Mouse (Mus musculus): ENCODE results near the gene Isg15.

Isg15 gene

DNA sequence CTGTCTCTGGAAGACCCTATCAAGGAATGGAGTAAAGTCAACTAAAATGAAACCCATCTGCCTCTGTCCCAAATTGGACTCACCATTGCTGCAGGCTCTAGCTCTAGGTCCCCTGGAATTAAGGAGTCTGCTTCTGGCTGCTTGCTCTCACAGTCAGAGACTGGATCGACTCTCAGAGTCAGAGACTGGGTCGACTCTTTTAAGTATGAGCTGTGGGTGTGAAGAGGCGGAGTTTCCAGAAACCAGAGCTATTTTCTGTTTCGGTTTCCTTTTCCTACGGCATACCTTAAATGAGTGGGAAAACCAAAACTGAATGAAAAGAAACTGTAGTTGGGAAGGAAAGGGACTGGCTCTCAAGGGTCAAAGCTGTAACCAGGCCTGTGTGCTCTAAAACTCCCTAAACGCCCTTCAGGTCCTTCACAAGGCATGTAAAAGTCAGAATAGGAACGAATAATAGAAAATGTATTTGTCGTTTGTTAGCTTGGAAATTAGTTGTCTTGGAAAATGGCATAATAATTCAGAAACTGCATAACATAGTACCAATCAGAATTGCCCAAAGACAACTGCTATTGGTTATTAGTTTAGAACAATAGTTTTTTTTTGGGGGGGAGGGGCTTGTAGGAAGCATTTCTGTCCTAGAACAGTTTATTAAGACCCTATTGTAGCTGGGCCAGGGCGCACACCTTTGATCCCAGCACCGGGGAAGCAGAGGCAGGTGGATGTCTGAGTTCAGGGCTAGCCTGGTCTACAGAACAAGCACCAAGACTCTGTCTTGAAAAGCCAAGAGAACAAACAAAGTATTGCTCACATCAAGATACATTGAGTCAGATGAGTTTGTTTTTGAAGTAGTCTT is at the start of gene Isg15:
Gene Isg15 (minus strand): TSS at position 196 of the 853 bp plus-strand sequence.
- no peak for DNase-seq (ENCODE audit: low spot score in 2 of 2)

DNA sequence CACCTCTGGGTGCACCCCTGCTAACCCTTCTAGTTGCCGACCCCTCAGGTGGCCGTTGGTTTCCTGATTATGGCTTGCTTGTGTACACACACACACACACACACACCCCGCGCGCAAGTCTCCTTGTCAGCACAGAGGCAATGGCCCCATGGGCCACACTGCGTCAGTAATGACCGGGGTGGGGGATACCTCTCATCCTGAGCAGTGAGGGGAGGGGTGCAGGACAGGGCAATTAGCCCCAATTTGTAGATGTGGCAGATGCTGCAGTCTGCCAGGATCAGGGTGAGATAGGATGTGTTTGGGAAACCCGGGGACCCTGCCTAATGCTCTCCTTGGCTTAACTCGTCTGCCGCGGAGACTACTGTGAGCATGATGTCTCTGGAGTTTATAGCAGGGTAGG is 48.9 kb upstream of the Isg15 start:
- no peak for DNase-seq (ENCODE audit: low spot score in 2 of 2)

- DNase-seq (ENCODE audit: low spot score in 2 of 2), result no peak
Observed at GRCm38 (mm10) chr4:156236651-156237447, 36.2 kb upstream of the Isg15 start.

DNA sequence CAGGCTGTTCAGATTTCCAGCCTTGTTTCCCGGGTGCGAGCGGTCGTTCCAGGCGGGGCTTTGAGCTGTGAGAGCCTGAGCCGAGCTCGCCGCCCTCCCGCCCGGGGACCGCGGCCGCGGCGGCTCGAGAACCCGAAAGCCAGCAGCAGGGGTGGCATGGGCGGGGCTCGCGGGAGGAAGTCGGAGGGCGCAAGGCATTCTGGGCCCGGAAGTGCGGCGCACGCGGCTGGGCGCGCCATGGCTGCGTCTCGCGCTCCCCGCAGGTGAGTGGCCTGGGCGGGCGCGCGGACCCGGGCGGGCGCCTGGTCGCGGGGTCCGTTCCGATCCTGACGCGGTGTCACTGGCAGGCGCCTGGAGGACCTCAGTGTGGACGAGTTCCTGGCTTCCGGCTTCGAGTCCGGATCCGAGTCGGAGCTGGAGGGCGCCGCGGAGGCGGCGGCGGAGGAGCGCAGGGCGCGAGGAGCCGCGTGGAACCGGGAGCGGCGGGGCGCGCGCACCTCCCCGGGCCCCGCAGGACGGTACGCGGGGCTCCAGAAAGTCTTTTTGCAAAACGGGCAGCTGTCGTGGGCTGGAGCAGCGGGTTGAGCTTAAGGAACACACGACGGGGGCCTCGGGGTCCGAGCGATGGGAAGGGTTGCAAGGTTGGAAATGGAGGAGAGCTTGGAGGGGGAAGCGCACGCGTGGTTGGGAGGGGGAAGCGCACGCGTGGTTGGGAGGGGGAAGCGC is 35.4 kb upstream of the Isg15 start, which contains the start of gene Noc2l:
Gene Noc2l (plus strand): TSS at position 203 of the 726 bp plus-strand sequence.
- peak; percentile 67 to 82 for DNase-seq (ENCODE audit: low spot score in 2 of 2)

DNA sequence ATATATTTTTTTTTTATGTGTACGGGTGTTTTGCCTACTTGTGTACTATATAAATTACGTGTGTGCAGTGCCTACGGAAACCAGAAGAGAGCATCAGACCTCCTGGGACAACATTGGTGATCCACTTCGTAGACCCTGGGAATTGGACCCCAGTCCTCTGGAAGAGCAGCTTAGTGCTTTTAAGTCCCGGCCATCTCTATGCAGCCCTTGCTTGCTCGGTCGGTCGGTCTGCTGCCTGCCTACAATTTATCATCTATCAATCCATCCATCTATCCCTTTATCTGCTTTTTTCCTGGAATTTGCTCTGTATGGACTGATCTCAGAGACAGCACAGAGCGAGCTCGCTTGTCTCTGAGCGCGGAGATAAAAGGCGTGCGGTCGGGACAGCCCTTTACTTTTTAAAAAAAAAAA is 34.7 kb upstream of the Isg15 start:
- DNase-seq (ENCODE audit: low spot score in 2 of 2), result no peak

GRCm38 (mm10) chr4:156234701-156235213 is 34.1 kb upstream of the Isg15 start, which contains the start of gene Plekhn1:
Gene Plekhn1, minus strand, starts transcription at chr4:156234857.
- DNase-seq (ENCODE audit: low spot score in 2 of 2), result peak; percentile 48 to 49

GRCm38 (mm10) chr4:156234021-156234501 is 33.4 kb upstream of the Isg15 start:
- DNase-seq (ENCODE audit: low spot score in 2 of 2), result no peak

DNA sequence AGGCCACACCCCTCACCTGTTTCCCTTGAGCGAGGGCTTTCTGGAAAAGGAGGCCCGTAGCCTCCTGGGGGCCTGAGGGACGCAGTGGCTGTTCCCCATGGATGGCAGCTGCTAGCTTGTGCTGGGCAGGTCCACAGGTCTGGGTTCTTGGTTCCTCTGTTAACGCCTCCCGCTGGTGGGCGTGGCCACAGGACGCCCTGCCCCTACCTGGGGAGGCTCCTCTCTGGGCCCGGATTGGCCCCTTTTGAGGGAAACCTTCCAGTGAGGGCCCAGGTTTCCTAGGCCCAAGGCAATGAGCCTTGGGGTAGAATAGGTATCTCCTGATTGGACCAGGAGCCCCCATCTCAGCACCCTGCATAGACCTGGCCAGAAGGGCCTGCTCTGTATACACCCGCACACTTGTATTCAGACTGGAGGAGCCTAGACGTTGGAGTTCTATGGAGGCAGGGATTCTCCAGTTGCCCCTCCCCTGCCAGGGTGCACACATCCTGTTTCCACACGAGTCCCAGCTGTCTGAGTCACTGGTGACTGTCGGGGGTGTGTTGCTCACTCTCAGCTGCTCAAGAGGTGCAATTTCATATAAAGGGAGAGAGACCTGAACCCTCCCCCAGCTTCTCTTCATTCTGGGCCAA is 27.9 kb upstream of the Isg15 start:
- DNase-seq (ENCODE audit: low spot score in 2 of 2), result no peak

DNA sequence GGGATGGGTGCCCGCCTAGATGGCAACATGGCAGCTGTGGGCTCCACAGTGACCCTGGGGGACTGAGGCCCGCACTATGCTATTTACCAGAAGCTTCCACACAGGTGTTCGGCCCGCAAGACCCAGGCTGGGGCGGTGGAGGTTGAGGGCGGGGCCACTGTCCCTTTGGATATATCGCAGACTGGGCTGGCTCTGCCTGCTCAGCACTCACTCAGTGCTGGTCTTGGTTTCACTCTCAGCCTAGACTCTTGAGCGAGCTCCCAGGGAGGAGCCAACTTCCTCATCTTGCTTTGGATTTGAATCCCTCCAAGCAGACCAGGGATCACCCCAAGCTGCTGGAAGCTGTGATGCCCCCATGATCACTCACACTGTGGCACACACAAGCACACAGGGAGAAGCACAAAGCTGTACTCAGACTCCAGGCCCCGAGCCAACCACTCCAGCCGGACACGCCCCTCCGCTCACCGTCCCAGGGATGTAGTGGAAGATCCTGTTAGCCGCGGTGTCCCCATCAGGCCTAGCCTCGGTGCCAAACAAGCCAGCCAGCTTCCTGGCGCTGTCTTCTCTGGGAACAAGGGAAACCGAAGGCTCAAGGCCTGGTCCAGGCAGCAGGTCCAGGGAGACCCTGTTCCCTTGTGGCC is 27.3 kb upstream of the Isg15 start:
- DNase-seq (ENCODE audit: low spot score in 2 of 2), result no peak

- no peak for DNase-seq (ENCODE audit: low spot score in 2 of 2)
Observed at GRCm38 (mm10) chr4:156224276-156224675, 23.7 kb upstream of the Isg15 start.

GRCm38 (mm10) chr4:156219936-156220335 is 19.3 kb upstream of the Isg15 start:
- no peak for DNase-seq (ENCODE audit: low spot score in 2 of 2)

GRCm38 (mm10) chr4:156217838-156218237 is 17.2 kb upstream of the Isg15 start:
- no peak for DNase-seq (ENCODE audit: low spot score in 2 of 2)

GRCm38 (mm10) chr4:156217022-156217669 is 16.5 kb upstream of the Isg15 start:
- DNase-seq (ENCODE audit: low spot score in 2 of 2), result no peak

- no peak for DNase-seq (ENCODE audit: low spot score in 2 of 2)
Observed at GRCm38 (mm10) chr4:156216196-156216595, 15.6 kb upstream of the Isg15 start.

- DNase-seq (ENCODE audit: low spot score in 2 of 2), result no peak
Observed at GRCm38 (mm10) chr4:156215649-156216048, 15.0 kb upstream of the Isg15 start, which contains the start of gene Perm1. Gene Perm1, plus strand, starts transcription at chr4:156215868.

DNA sequence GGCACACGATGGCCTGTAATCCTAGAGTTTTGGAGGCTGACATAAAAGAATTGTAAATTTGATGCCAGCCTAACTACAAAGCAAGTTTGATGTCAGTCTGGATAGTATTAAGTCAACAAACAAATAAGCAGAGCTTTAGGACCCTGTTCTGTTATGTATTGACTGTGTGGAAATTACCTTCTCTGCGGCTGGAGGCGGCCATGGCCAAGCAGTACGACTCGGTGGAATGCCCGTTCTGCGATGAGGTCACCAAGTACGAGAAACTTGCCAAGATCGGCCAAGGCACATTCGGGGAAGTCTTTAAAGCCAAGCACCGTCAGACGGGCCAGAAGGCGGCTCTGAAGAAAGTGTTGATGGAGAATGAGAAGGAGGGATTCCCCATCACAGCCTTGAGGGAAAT is 12.5 kb upstream of the Isg15 start:
- no peak for DNase-seq (ENCODE audit: low spot score in 2 of 2)

- no peak for DNase-seq (ENCODE audit: low spot score in 2 of 2)
Observed at GRCm38 (mm10) chr4:156209963-156210635, 9.5 kb upstream of the Isg15 start.

- DNase-seq (ENCODE audit: low spot score in 2 of 2), result no peak
Observed at GRCm38 (mm10) chr4:156208872-156209271, 8.3 kb upstream of the Isg15 start.

DNA sequence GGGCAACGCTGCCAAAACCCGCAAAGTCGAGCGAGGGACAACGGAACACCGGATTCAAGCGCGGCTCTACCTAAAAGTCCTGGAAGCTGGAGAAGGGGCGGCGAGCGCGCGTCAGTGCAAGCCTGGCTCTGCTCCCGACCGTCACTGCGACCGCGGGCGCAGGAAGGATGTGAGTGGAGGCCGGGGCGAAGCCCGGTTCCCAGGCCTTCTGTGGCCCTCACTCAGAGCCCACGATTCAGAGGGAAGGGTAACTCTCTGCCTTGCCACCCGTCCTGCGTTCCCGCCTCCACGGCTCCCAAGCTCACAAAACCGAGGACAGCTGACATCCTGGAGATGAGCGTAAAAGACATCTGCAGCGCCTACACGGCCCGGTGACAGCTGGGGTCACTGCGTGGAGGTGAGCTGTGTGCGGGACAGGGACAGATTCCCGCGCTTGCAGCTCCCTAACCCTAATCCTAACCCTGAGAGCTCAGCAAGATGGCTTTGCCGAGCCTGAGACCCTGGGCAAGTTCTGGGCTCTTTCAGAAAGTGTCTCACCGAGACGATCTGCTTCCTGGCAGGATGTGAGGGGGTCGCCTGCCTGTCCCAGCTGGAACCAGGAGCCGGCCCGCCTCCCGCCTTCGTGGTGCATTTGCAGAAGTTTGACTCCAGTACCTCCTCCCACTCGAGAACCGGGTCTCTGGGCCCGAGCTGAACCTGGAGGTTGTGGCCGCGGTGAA is 3.0 kb upstream of the Isg15 start:
- no peak for DNase-seq (ENCODE audit: low spot score in 2 of 2)
